Mouse (Mus musculus) limb, embryonic 13.5 days (tissue): ENCODE data around the gene Slc39a11. TPM values are rescaled to one million over a fixed set of nuclear protein-coding genes. Genes with fewer than 3 reads are reported as not detected.

ENCODE experiments used
- ATAC-seq: fragments of 200-750 bp; cut with Nextera tagmentation; 2 replicates; pipeline ENCODE4 v1.8.0; 2017; ENCODE audit warnings: low read depth, moderate number of reproducible peaks, moderate TSS enrichment; ENCODE audit not compliant: low FRiP score
- H3K27ac ChIP-seq: fragments of 300-500 bp; sonication (generic); 2 replicates; pipeline ENCODE4 v1.5.1; 2015; ENCODE audit warnings: inconsistent platforms, mild to moderate bottlenecking, moderate library complexity
- H3K27me3 ChIP-seq: fragments of 300-500 bp; sonication (generic); 2 replicates; pipeline ENCODE4 v1.6.1; 2015; ENCODE audit warnings: mild to moderate bottlenecking, inconsistent platforms
- H3K36me3 ChIP-seq: fragments of 300-500 bp; sonication (generic); 2 replicates; pipeline ENCODE4 v1.6.1; 2015; ENCODE audit warnings: inconsistent platforms, mild to moderate bottlenecking, moderate library complexity
- H3K4me1 ChIP-seq: fragments of 300-500 bp; sonication (generic); 2 replicates; pipeline ENCODE4 v1.6.1; 2015; ENCODE audit warnings: inconsistent platforms
- H3K4me2 ChIP-seq: fragments of 300-500 bp; sonication (generic); replicated peaks from 2 replicates; pipeline ENCODE4 v1.6.1; 2015; ENCODE audit warnings: inconsistent platforms, mild to moderate bottlenecking, moderate library complexity
- H3K4me3 ChIP-seq: fragments of 300-500 bp; sonication (generic); 2 replicates; pipeline ENCODE4 v1.5.1; 2015; ENCODE audit warnings: moderate library complexity, mild to moderate bottlenecking, inconsistent platforms
- H3K9ac ChIP-seq: fragments of 300-500 bp; sonication (generic); 2 replicates; pipeline ENCODE4 v1.6.1; 2015; ENCODE audit warnings: mild to moderate bottlenecking, inconsistent platforms
- H3K9me3 ChIP-seq: fragments of 300-500 bp; sonication (generic); 2 replicates; pipeline ENCODE4 v1.6.1; 2016; ENCODE audit warnings: inconsistent platforms
- WGBS: fragments of 180-500 bp; shearing (Covaris S2); methylation state at CpG from one replicate; pipeline ENCODE4 v1.1.7; 2015; 5-methylcytosine and 5-hydroxymethylcytosine counted together
- polyA plus RNA-seq: library from polyadenylated mRNA; unstranded; fragments of >200 nt; fragmentation: Nextera tagmentation; extraction: Ambion mirVana; gene quantifications from 2 replicates; pipeline ENCODE4 v1.2.1, GENCODE M21; 2015

Gene Slc39a11
- polyA plus RNA-seq, 1 experiment from 2014 or later = 26.4 TPM

GRCm38 (mm10) chr11:113546217-113546877 is 103.5 kb downstream of the Slc39a11 start:
- H3K9ac ChIP-seq = no peak overlapping the region; the same call in 1 of the 2 replicates
- no peak overlapping the region for H3K4me3 ChIP-seq
- no peak overlapping the region for H3K27ac ChIP-seq
- 70% methylated on average over 11 of the region's 11 CpGs for WGBS
- peaks cover 6% of the 10 kb centered on the region; the same call in 1 of the 2 replicates for H3K9me3 ChIP-seq
- ATAC-seq = no peak
- H3K27me3 ChIP-seq = no peaks in the 10 kb centered on the region
- 0 out of 2 replicates have a peak, but pooled peaks cover 7% of the 10 kb centered on the region for H3K36me3 ChIP-seq
- peaks cover 6% of the 10 kb centered on the region; the same call in 1 of the 2 replicates for H3K4me1 ChIP-seq
- no peak overlapping the region for H3K4me2 ChIP-seq

GRCm38 (mm10) chr11:113544017-113544640 is 105.8 kb downstream of the Slc39a11 start:
- Histone ChIP-seq H3K4me2 (no peak overlapping the region), H3K4me1 (peaks cover 10% of the 10 kb centered on the region), H3K9me3 (peaks cover 9% of the 10 kb centered on the region; the same call in 1 of the 2 replicates), H3K36me3 (no peaks in the 10 kb centered on the region), H3K27me3 (no peaks in the 10 kb centered on the region), H3K27ac (no peak overlapping the region), H3K4me3 (no peak overlapping the region), H3K9ac (no peak overlapping the region)
- no peak for ATAC-seq
- 83% methylated on average over 11 of the region's 11 CpGs for WGBS

GRCm38 (mm10) chr11:113541073-113541472 is 108.8 kb downstream of the Slc39a11 start:
- Histone ChIP-seq H3K4me2 (no peak overlapping the region), H3K27ac (no peak overlapping the region), H3K9ac (no peak overlapping the region), H3K4me3 (no peak overlapping the region), H3K4me1 (peaks cover 4% of the 10 kb centered on the region; the same call in 1 of the 2 replicates), H3K27me3 (no peaks in the 10 kb centered on the region), H3K36me3 (no peaks in the 10 kb centered on the region), H3K9me3 (peaks cover 9% of the 10 kb centered on the region; the same call in 1 of the 2 replicates)
- no peak for ATAC-seq
- WGBS = 98% methylated on average over 8 of the region's 8 CpGs

GRCm38 (mm10) chr11:113539502-113540209 is 110.2 kb downstream of the Slc39a11 start:
- H3K27ac ChIP-seq = no peak overlapping the region
- H3K9me3 ChIP-seq = peaks cover 9% of the 10 kb centered on the region; the same call in 1 of the 2 replicates
- peaks cover 4% of the 10 kb centered on the region; the same call in 1 of the 2 replicates for H3K4me1 ChIP-seq
- H3K4me2 ChIP-seq = peak overlapping the region; percentile 11; the same call in 1 of the 2 replicates
- no peaks in the 10 kb centered on the region for H3K36me3 ChIP-seq
- H3K27me3 ChIP-seq = no peaks in the 10 kb centered on the region
- ATAC-seq = 0 out of 2 replicates have a peak, but pooled peaks have one; percentile 32
- 38% methylated on average over 15 of the region's 15 CpGs for WGBS
- H3K9ac ChIP-seq = no peak overlapping the region
- no peak overlapping the region for H3K4me3 ChIP-seq

DNA sequence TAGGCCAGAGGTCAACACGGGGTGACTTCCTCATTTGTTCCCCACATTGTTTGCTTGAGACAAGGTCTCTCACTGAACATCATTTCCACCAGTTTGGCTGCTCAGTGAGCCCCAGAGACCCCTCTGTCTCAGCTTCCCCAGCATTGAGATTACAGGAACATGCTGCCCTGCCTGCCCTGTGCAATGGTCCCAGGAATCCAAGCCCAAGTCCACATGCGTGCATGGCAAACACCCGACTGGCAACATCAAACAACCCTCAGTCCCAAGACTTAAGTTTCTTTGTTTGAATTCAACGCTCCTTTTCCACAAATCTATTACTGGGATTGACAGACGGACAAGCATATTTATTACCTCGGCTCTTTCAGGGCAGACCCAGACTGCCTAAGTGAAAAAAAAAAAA is 110.8 kb downstream of the Slc39a11 start:
- H3K27ac ChIP-seq = no peak overlapping the region
- H3K27me3 ChIP-seq = no peaks in the 10 kb centered on the region
- H3K4me3 ChIP-seq = no peak overlapping the region
- WGBS = 71% methylated on average over 6 of the region's 6 CpGs
- H3K9ac ChIP-seq = no peak overlapping the region
- peaks cover 4% of the 10 kb centered on the region for H3K4me1 ChIP-seq
- peaks cover 9% of the 10 kb centered on the region; the same call in 1 of the 2 replicates for H3K9me3 ChIP-seq
- H3K36me3 ChIP-seq = no peaks in the 10 kb centered on the region
- no peak for ATAC-seq
- H3K4me2 ChIP-seq = no peak overlapping the region

DNA sequence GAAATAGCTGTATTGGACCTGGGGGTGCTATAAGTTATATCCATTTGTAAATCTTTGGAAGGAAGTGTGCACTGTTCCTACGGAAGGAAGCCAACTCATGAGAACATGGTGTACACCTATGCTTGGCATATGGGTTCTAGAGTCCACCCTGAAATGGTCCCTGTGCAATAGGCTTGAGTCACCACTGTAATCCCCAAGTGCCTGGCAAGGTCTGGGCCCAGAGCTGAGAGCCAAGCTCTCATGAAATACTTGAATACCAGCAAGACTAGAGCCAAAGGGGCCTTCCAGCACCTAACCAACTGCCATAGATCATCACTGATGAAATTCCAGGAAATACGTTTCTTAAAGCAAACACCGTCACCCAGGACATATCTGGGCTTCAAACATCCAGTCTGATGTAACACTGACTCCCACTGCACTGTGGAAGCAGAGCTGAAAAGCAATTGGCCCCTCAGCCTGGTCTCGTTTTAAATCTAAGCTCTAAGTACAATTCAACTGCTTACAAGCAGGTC is 111.4 kb downstream of the Slc39a11 start:
- 83% methylated on average over 4 of the region's 4 CpGs for whole genome bisulfite sequencing
- Histone ChIP-seq H3K4me2 (no peak overlapping the region), H3K27ac (no peak overlapping the region), H3K36me3 (no peaks in the 10 kb centered on the region), H3K4me1 (peaks cover 10% of the 10 kb centered on the region), H3K4me3 (no peak overlapping the region), H3K27me3 (no peaks in the 10 kb centered on the region), H3K9ac (no peak overlapping the region), H3K9me3 (peaks cover 9% of the 10 kb centered on the region; the same call in 1 of the 2 replicates)
- ATAC-seq = no peak

DNA sequence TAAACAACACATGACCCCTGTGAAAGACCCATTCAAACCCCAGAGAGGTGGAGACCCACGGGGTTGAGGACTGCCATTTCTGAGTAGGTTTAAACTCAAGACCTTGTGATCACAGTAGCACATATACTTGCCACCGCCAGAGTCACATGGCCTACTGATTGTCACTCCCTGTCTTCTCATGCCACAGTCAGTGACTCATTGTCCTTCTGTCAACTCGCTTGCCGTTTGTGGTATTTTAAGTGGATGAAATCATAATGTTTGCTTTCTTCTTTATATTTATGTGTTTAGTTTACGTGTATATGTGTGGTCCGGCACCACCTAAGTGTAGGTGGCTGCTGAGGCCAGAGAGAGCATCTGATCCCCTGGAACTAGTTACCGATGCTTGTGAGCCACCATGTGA is 112.2 kb downstream of the Slc39a11 start:
- Histone ChIP-seq H3K4me2 (no peak overlapping the region), H3K9me3 (peaks cover 9% of the 10 kb centered on the region; the same call in 1 of the 2 replicates), H3K4me1 (peaks cover 12% of the 10 kb centered on the region), H3K9ac (no peak overlapping the region), H3K27ac (no peak overlapping the region), H3K27me3 (no peaks in the 10 kb centered on the region), H3K36me3 (no peaks in the 10 kb centered on the region), H3K4me3 (no peak overlapping the region)
- 93% methylated on average over 7 of the region's 7 CpGs for WGBS
- ATAC-seq = no peak

DNA sequence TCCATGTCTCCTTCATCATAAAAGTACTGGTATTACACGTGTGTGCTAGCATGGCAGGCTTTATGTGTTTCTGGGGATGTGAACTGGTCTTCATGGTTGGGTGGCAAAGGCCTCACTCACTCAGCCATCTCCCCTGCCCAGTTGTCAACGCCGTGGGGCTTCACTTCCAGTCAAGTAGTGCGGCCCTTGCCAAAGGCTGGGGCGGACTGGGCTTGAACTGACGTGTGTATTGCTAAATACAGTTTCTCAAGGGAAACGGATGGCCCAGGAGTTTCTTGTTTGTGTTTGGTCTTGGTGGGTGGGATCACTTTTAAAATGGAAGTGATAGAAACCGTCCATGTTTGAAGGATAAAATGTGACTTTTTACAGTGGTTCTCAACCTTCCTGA is 112.7 kb downstream of the Slc39a11 start:
- no peak for ATAC-seq
- peaks cover 9% of the 10 kb centered on the region; the same call in 1 of the 2 replicates for H3K9me3 ChIP-seq
- no peaks in the 10 kb centered on the region for H3K36me3 ChIP-seq
- H3K4me2 ChIP-seq = no peak overlapping the region
- 81% methylated on average over 8 of the region's 8 CpGs for WGBS
- peaks cover 12% of the 10 kb centered on the region for H3K4me1 ChIP-seq
- no peak overlapping the region for H3K4me3 ChIP-seq
- H3K27ac ChIP-seq = no peak overlapping the region
- no peaks in the 10 kb centered on the region for H3K27me3 ChIP-seq
- H3K9ac ChIP-seq = no peak overlapping the region

GRCm38 (mm10) chr11:113536308-113537198 is 113.3 kb downstream of the Slc39a11 start:
- H3K4me2 ChIP-seq = no peak overlapping the region
- ATAC-seq = no peak
- H3K9ac ChIP-seq = no peak overlapping the region
- H3K27ac ChIP-seq = no peak overlapping the region
- H3K4me3 ChIP-seq = no peak overlapping the region
- H3K4me1 ChIP-seq = peaks cover 12% of the 10 kb centered on the region
- H3K36me3 ChIP-seq = no peaks in the 10 kb centered on the region
- WGBS = 89% methylated on average over 16 of the region's 16 CpGs
- no peaks in the 10 kb centered on the region for H3K27me3 ChIP-seq
- H3K9me3 ChIP-seq = peaks cover 5% of the 10 kb centered on the region; the same call in 1 of the 2 replicates

- no peak for ATAC-seq
Observed at GRCm38 (mm10) chr11:113534341-113534740, 115.5 kb downstream of the Slc39a11 start.

DNA sequence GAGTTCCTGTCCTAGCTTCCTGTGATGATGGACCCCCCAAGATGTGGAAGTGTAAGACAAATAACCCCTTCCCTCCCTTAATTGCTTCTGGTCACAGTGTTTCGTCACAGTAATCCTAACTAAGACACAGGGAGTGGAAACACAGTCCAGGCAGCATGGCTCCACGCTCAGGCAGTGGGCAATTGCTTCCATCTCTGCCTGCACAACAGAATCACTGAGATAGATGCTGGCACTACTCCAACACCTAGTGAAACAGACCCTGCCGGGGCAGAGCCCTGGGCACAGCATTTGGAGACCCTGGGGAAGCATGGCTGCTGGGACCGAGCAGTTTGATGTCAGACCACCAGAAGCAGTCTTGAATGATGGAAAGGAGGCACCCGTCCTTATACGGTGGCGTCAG is 115.9 kb downstream of the Slc39a11 start:
- Histone ChIP-seq H3K9me3 (no peaks in the 10 kb centered on the region; the same call in 1 of the 2 replicates), H3K27ac (no peak overlapping the region), H3K9ac (no peak overlapping the region), H3K4me1 (peaks cover 8% of the 10 kb centered on the region), H3K4me2 (no peak overlapping the region), H3K36me3 (no peaks in the 10 kb centered on the region), H3K27me3 (no peaks in the 10 kb centered on the region), H3K4me3 (no peak overlapping the region)
- WGBS = 51% methylated on average over 7 of the region's 7 CpGs
- no peak for ATAC-seq

More at GRCm38 (mm10) chr11:113534341-113534740, 115.5 kb downstream of the Slc39a11 start:
- WGBS = 76% methylated on average over 11 of the region's 11 CpGs
- no peak overlapping the region for H3K9ac ChIP-seq
- H3K4me3 ChIP-seq = no peak overlapping the region
- H3K4me1 ChIP-seq = peaks cover 8% of the 10 kb centered on the region
- H3K4me2 ChIP-seq = no peak overlapping the region
- no peak overlapping the region for H3K27ac ChIP-seq
- no peaks in the 10 kb centered on the region for H3K36me3 ChIP-seq
- no peaks in the 10 kb centered on the region; the same call in 1 of the 2 replicates for H3K9me3 ChIP-seq
- no peaks in the 10 kb centered on the region for H3K27me3 ChIP-seq
